Mouse (Mus musculus) spleen, adult 12 weeks (tissue): ENCODE results near the gene Ptpn22.

ENCODE experiments used
- DNase-seq: peaks from one replicate; pipeline ENCODE4 v3.0.0; 2022; ENCODE audit warnings: low spot score

Ptpn22 gene

DNA sequence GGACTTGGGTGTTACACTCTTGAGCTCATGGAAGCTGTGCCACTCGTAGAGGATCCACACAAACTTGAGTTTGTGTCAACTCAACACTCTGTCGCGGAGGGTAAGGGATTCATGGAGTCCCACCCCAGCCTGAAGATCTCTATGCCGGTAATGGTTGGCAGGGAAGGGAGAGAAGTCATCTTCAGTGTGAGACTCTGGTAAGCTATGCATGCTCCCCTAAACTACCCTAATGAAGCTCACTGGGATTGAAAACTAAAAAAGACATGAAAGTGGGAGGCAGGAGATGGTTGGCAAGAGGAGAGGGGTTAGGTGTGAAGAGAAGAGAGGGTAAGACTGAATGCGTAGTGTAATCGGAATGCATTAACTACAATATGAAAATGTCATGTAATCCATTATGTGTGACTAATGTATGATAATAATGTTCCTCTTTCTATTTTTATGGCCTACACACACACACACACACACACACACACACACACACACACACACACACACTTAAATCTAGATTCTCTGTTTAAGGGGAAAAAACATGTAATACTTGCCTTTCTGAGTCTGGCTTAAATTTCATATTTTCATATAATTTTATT is 1.5 kb upstream of the Ptpn22 start:
- DNase-seq, result no peak

DNA sequence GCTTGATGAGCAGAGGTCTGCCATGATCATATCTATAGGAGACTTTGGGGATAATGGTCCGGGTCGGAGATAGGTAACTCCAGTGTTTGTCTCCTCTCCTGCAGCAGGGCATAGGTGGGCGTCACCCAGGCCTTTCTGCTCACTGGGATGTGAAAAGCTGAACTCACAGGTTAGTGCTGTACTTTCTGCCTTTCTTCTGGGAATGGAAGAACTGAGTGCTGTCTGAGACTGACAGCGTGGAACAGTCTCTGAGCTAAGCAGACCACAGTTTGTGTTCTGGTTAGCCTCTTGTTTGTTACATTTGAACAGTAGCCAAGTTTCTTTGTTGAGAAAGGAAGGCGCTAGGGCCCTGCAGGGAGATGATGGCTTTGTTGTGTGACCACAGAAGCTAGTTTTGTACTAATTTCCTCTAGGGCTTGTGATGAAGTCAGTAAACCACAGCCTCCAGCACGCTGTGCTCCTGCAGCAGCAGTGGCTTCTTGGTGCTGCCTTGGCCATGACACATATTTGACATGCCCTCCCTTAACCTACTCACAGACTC is 326 bp downstream of the Ptpn22 start:
- peak; percentile 56 for DNase-seq

DNA sequence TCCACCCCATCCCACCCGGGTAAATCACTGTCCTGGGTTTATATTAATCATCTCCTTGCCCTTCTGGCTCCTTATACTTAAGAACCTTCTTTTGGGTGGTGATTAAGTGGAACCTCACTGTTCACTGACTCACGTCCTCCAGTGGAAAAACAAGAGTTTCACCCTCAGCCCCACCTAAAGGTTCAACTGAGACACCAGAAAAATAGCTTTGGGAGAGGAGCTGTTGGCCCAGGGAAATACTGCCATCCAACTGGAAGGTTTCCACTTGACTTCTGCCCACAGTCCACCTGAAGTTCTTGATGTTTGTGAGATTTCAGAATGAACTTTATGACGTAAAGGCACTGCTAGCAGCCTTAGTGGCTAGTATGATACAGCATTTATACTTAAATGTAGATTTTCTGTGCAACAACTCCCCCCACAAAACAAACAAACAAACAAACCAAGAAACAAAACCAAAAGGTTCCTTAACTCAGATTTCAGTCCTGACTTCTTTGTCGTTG is 3.2 kb downstream of the Ptpn22 start:
- no peak for DNase-seq

DNA sequence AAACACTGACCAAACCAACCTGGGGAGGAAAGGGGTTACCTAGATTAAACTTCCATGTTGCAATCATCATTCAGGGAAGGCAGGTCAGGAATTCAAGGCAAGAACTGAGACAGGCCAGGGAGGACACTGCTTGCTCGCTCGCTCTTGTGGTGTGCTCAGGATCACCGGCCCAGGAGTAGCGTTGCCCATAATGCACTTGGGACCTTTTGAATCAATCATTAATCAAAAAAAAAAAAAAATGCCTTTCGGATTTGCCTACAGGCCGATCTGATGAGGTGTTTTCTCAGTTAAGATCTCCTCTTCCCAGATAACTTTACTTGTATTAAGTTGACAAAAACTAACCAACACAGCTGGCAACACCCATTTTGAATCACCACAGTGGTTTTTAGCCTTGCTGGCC is 4.6 kb downstream of the Ptpn22 start:
- no peak for DNase-seq

DNA sequence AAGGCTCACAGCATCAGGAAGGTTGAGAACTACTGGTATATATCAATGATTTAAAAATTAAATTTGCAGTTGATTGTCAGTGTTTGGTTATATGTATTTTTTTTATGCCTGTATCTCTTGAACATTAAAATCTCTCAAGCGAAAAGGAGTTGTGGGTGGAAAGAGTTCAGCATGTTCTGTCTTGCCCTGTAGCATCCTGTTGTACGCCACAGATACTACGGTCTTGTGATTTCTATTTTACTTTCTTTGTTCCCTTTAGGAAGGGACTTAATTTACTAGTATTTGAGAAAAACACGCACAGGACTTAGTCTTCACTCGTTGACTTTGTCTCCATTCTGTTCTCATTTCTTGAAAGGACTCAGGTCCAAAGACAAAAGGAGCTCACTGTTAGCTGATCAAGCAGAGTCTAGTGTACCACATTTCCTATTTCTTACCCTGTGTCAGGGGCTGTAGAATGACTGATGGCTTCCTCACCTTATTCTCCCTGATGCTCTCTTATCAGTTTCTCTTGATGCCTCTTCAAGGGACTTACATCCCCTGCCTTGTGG is 7.9 kb downstream of the Ptpn22 start:
- no peak for DNase-seq

DNA sequence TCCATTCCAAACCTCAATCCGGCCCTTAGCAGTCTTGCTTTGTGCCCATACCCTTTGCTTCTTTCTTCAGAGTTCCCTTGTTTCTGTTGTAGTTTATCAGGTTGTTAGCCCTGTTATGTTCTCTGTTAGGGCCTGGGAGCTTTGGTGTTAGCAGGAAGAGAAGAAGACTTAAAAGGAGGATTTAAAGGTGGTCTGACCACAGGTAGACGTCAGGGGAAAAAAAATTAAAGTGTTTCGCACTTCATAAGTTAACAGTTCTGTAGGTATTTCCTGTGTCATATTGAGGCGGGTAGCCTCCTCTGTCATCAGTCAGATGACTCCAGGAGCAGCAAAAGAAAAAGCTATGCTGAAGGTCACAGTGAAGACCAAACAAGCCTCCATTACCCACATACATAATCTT is 8.4 kb downstream of the Ptpn22 start:
- DNase-seq, result no peak

DNA sequence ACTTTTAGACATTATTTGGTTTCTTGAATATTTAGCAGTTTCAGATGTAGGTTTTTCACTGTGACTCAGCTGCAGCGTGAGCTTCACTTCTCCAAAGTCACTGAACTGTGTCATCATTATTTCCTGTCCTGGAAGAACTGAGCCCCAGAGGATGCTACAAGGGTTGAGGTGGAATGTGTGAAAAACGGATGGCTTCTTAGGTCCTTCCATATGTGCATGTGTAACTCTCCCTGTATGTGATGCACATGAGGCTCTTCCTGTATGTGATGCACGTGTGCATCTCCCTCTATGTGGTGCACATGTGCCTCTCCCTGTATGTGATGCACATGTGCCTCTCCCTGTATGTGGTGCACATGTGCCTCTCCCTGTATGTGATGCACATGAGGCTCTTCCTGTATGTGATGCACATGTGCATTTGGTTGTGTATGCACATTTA is 13.1 kb downstream of the Ptpn22 start:
- no peak for DNase-seq

DNA sequence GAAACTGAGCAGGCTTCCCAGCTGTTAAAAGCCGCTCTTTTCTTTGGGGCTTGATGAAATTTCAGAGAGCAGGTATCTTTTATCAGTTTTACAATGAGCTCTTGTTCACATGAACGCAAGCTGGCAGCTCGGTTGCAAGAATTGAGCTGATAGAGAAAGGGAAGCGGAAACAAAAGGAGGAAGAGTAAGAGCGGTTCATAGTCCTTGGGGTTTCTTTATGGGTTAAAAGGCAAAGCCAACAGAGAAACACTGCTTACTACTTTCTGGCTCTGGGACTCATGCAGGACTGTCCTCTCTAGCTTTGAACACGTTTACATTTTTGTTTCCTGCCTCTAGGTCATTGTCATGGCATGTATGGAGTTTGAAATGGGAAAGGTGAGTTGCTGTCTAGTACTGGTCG is 14.7 kb downstream of the Ptpn22 start:
- no peak for DNase-seq

DNA sequence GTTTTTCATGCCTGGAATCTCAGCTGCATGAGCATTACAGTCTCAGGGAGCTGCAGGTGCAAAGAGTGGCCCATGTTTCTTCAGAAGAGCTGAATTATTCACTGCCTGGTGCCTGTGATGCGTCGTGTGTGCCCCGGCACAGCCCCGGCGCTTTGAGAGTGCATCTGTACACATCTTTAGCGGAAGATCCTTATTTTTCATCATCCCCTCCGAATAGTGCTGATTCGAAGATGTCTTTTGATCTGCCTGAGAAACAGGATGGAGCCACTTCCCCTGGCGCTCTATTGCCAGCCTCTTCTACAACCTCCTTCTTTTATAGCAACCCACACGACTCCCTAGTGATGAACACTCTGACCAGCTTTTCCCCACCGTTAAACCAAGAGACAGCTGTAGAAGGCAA is 26.4 kb downstream of the Ptpn22 start:
- no peak for DNase-seq

DNA sequence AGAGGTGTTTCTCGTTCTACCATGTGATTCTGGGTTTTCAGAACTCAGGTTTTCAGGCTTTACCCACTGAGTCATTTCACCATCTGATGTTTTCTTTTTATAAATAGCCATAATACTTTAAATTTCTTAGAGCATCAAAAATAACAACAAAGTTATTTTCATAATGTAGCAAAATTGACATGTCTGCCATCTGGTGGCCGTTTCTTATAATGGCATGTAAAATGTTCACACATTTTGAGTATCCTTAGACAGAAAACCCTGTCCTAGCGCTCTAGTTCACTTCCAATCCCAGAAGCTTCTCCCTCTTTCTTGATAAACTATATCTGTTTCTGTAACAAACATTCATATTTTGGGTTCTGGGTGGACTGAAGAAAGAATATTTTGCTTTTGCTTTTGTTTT is 28.0 kb downstream of the Ptpn22 start:
- no peak for DNase-seq

DNA sequence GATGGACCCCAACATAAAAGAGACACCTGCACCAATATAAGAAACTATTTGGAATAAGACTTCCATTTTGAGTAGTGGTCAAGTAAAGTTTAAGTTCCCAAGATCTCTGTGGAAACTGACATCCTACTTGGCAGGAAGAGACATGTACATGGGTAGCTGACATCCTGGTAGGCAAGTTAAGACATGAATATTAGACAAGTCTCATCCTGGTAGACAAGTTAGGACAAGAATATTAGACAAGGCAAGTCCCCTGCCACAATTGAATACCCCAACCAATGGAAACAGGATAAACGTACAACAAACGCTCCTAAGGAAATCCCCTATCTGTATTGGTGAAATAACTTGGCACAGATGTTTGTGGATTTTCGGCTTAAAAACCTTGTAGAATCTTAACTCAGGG is 33.8 kb downstream of the Ptpn22 start:
- no peak for DNase-seq

DNA sequence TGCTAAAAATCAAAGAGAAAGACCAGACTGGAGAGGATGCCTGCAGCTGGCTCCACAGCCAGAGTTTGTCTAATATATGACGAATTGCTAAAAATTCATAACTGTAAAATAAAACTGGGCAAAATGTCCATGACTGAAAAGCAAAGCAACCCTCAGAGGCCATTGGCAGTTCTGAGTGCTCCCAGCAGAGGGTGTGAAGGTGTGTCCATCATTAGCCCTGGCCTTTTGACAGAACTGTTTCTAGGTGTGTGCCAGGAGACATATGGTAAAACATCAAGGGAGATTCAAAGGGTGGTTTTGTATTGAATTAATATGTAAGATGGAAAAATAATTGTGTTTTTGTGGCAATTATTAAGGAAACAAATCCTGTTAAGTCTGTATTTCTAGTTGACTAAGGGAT is 45.1 kb downstream of the Ptpn22 start:
- peak; percentile 52 for DNase-seq

DNA sequence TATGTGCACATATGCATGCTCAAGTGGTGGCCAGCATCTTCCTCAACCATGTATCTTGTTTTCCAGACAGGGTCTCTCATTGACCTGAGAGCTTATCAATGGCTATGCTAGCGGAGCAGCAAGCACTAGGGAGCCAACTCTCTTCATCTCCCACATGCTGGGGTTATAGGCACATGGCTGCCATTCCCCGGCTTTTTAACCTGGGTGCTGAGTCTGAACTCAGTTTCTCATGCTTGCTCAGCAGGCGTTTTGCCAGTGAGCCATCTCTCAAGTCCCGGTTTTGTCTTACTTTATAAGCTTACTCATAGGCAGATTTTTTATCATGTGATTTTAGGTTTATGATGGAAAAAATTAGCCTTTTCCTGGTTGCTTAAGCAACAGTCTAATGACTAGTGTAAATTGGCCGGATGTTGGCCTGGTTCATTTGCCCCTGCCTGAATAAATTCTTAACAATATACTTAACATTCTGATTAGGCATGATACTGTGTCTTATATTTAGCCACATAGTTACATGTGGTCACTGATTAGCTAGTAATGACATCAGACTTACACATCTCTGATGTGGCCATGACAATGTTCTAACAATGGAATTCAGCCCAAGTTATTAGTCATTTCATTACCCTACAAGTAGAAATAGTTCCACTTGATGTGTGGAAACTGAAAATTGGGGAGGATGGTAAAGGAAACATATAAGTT is 47.9 kb downstream of the Ptpn22 start:
- DNase-seq, result no peak

DNA sequence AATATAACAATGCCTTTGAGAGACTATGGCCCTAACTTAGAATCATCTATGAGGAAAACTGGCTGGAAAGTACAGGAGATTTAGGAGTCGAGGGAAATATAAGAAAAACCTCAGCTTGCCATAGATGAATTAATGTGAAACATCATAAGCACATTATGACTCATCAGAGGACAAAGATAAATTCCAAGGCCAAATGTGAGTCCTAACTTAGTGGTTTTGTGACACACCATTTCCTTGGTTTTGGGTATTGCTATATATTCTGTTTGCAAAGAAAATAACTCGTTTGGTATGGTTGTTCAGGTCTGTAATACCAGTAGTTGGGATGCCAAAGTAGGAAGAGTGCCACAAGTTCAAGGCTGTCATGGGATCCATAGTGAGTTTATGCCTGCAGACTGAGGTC is 49.2 kb downstream of the Ptpn22 start:
- DNase-seq, result no peak

DNA sequence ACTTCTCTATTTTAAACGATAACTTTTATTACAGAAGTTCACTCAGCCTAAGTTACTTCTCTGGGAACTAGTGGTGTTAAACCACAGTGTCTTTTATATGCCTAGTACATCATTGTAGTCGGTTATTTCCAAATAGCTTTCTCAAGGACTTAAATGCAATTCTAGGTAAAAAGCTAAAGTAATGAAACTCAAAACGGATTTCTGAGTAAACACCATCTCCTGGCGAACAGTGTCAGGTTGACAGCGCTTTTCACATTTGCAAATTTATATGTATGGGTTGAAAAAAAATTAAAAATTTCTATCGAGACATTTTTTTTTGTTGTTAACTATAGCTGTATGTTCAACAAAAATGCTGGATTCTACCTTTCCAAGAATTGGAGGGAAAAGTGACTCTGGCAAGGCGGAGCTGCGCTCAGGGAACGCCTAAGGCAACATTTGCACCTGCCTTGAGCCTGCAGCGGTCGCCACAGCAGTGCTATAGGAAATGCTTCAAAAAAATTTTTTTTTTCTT is 53.9 kb downstream of the Ptpn22 start:
- no peak for DNase-seq

DNA sequence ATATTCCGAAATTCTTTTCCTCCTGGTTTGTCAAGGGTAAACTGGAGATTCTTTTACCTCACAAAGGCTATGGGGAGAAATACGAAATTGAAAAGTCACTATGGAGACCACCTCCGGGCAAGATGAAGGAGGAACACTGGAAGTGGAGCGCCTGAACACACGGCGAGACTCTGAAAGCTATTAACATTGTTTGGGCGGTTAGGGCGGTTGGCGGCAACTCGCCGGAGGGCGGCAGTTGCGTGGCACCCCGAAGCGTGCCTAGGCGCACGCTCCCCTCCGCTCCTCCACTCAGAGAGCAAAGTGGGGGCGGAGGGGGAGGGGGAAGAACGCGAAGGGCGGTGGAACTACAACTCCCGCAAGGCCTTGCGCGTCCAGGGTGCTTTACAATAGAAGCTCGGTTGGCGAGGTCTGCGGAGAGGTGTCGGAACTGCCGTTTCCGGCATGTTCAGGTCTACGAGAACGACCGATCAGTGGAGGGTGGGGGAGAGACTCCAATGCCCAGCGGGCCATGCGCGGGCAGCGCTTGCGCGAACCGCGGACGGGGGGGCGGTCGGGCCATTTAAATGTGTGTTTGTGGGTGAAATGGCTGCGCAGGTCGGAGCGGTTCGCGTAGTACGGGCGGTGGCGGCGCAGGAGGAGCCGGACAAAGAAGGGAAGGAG is 54.5 kb downstream of the Ptpn22 start, which contains the start of gene Rsbn1:
TSS of gene Rsbn1 (plus strand) at position 111 of the 660 bp plus-strand sequence.
- DNase-seq, result peak; percentile 88

DNA sequence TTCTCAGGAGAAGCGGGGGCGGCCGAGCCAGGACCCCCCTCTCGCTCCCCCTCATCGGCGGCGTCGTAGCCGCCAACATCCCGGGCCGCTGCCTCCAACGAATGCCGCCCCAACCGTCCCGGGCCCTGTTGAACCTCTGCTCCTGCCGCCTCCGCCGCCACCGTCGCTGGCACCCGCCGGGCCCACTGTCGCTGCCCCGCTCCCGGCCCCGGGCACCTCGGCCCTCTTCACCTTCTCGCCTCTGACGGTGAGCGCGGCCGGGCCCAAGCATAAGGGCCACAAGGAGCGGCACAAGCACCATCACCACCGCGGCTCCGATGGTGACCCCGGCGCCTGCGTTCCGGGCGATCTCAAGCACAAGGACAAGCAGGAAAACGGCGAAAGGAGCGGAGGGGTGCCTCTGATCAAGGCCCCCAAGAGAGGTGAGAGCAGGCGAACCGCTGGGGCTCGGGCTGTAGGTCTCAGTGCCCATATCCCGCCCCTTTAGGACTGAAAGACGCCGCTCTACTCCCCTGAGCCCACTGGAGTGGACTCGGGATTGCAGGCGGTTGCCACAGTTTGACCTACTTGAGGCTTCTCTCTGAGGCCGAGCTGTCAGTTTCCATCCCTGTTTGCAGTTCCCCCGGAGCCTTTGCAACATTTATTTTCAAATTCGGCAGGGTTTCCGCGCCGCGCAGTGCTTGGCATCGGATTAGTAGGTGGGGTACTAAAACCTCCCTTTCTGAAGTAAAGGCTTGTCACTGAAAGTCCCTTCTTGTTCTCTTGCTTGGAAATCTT is 55.3 kb downstream of the Ptpn22 start:
- peak; percentile 50 for DNase-seq

DNA sequence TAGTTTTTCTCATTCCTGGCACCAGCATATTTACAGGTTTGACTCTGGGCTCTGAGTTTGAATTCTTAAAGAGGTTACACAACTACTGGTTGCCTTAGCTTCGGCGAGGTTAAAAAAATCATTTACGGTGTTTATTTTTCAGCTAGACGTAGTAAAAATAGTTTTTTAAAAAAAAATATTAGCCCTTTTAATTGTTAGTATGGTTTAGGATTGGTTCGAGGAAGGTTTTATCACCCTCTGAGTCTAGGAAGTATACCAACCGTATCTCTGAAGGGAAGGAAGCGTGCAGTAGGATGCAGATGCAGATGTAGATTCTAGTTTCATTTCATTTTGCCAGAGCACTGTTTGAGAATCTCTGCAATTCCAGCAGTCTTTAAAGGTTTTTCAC is 55.9 kb downstream of the Ptpn22 start:
- DNase-seq, result no peak

DNA sequence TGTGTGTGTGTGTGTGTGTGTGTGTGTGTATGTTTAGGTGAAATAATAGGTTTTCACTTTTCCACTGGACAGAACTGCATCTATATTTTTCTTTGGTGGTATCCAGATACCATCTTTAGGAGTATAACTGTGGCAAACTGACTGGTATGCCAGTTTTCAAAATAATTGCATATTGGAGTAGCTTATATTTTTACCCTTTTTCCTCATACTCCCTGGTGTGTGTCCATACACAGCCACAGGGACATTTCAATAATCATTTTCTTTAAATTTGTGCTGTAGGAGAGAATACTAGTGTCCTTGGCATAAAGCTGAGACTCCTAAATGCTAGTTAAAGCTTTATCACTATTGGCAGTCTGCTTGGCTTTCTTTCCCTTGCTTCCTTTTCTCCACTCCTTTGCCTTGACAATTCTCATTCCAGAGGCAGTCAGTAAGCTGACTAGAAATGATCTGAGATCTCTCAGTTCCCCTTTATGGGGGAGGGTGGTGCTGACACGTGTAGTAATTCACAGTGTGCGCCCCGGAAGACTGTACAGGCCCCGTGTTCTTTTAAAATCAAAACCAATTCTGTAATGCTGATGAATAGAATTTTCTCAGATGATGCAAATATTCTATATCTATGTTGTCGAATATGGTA is 56.7 kb downstream of the Ptpn22 start:
- no peak for DNase-seq

DNA sequence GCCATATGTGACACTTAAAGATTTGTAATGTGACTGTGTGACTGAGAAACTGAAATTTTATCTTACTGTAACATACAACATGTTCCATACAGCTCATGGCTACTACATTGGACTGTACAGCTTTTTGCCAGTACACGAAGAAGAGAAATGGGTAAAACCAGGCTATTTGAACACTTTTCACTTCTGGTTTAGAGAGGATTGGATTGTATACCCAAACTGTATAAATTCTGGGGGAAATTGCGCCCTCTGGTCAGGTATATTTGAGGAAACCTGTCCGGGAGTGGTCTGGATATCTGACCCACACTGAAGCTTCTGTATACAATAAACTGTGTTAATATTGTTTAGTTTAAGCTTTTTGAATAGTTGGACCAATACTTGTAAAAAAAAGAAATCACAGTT is 57.2 kb downstream of the Ptpn22 start:
- no peak for DNase-seq

DNA sequence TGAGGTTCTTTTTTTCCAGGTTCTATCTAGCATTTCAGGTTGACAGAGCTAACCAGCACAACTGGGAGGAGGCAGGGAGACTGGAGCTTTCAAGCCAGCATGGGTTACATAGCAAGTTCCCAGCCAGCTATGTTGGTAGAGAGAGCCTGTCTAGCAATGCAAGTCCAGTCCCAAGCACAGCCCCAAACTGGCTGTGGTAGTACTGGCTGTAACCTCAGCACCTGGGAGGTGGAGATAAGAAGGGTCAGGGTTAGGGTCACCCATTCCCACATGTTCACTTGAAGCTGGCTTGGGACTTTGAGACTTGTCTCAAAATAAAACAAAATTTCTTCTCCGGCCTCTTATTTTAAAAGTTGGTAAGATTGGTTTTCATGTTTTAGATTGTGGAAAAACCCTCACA is 60.5 kb downstream of the Ptpn22 start:
- no peak for DNase-seq
